Mouse (Mus musculus): Measurements from ENCODE around the gene Hnrnpab.

Gene Hnrnpab

DNA sequence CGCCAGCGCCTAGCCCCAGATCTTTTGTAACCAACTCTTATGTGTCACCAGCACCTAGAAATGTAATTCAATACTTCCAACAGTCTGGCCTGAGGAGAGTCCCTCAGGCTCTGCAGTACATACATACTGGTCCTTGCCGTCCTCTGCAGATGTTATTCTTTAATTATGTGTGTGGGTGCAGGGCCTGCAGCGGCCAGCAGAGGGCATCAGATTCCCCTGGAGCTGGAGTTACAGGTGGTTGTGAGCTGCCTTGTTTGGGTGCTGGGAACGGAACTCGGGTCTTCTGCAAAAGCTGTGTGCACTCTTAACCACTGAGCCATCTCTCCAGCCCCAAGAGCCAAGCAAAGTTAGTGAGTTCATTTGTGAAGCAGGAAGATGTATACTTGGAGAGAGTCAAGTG lies 40.7 kb downstream of the Hnrnpab start:
- no peak for DNase-seq (ENCODE audit: extremely low read depth, low read depth)

DNA sequence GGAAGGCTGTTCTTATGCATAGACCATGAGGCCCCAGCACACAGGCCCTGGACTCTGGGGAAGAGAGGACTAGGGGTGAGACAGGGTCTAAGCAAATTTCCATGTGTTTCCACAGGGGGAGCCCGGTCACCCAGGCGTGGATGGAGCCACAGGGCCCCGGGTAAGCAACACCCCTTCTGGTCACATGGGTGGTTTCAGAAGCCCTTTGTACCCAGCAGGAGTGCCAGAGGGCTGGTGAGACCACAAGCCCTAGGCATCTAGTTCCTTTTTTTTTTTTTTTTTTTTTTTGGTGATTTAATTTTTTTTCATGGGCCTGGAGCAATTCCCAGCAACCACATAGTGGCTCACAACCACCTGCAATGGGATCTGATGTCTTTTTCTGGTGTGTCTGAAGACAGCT lies 41.6 kb downstream of the Hnrnpab start:
- DNase-seq (ENCODE audit: extremely low read depth, low read depth), result peak; percentile 42

DNA sequence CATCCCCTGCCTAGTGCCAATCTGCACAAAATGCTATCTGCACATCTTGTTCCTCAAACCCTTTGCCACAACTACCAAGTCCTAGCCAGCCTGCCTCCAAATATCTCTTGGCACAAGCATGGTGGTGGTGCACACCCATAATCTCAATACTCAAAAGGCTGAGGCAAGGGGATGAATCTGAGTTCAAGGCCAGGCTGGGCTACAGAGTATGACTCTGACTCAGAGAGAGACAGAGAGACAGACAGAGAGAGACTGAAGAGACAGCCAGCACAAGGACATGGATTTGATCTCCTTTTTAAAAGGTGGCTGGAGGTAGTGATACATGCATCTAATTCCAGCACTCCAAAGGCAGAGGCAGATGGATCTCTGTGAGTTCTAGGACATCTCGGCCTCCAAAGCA lies 43.4 kb downstream of the Hnrnpab start:
- DNase-seq (ENCODE audit: extremely low read depth, low read depth), result no peak

DNA sequence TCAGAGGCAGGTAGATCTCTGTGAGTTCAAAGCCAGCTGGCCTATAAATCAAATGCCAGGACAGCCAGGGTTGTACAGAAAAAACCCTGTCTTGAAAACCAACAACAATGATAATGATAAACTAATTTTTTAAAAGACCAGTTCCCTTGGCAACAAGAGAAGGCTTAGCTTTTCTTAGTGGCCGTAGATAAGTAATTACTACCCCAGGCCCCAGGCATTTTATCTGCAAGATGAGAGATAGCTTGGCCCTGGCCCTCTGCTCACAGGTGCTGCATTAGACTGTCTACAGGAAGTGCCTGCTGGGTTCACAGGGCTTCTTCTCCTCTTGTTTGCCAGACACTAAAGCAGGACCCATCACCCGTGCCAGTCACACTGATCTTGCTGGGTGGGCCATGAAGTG lies 51.6 kb downstream of the Hnrnpab start:
- no peak for DNase-seq (ENCODE audit: extremely low read depth, low read depth)

DNA sequence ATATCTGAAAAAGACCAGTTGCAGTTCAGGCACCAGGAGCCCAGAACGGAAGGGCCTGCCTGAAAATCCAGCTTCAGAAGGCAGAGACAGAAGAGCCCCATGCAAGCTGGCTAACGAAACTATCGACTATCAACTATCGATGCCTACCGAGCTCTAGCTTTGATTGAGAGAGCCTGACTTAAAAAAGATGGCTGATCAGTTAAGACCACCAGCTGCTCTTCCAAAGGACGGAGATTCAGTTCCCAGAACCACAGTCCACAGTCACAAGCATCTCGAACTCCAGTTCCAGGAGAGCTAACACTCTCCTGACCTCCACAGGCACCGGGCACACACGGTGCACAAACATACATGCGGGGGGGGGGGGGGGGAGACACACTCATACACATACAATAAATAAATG lies 52.1 kb downstream of the Hnrnpab start:
- DNase-seq (ENCODE audit: extremely low read depth, low read depth), result no peak

DNA sequence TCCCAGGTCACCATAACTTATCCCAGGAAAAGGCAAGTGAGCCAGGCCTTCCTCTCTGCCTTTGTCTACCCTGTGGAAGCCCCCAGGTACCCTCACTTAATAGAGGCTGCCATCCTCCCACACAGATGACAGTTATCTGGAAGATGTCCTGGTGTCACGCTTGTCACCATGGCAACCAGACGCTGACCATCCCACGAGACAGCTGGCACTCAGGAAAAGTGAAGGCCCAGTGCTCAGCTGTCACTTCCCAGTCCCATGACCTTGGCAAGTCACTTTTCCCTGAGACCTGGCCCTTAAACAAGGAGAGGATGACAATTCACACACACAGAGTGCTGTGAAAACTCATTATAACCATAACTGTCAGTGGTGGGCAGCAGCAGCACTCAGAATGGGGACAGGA lies 54.6 kb downstream of the Hnrnpab start:
- no peak for DNase-seq (ENCODE audit: extremely low read depth, low read depth)

DNA sequence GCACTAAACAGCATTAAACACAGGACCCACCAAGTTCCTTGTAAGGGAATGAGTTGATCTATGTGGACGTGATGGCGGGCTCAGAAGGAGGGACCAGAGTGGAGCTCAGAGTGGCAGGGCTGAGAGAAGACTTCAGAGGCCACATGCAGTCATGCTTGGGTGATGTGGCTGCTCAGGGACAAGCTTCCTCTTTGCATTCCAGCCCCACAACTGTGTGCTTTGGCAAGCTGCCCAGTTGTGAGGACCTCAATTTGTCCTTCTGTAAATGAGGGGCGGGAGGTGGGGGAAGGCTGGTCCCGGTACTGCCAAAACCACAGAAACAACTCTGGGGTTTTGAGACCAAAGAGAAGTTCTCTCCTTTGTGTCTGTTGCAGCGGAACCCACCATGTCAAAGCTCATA lies 55.4 kb downstream of the Hnrnpab start:
- DNase-seq (ENCODE audit: extremely low read depth, low read depth), result peak; percentile 77
